Mouse (Mus musculus): ENCODE results near the gene Ggt6.

DNA sequence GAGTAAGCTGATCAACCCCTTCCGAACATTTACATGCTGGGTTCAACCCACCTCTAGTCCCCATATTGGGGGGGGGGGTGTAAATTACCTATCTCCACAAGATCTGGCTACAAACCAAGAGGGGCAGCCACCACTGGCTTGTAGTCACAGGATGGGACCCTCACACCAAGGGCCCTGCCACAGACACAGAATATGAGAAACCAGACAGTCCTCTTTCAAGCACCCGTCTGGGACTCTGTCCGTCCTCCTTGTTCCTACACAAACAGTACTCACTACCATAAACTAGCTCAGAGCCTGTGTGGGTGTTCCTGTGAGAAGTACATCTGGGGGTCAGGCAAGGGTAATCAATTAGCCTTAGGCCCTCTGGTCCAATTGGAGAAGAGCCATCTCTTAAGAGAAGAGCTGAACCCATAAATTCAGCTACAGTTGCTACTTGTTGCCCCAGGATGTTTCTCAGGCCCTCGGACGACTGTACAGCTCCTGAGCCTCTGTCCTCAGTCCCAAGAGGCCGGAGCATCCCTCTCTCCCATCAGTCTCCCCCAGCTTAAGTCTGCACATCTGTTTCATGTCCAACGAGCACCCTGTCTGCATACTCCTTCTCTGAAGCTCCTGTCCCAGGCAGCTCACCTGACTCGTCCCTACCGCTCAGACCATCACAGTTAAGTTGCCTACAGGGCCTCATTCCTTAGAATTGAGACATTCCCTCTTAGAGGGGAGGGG is 26.7 kb upstream of the Ggt6 start:
- TF ChIP-seq CTCF (IDR thresholded peaks at IDR 0.05; ENCODE audit: low read depth) (no peak), EP300 (IDR thresholded peaks at IDR 0.05; ENCODE audit: low read depth) (no peak)

Measured in heart, postnatal 0 days (tissue).